In the genomic region with DNA sequence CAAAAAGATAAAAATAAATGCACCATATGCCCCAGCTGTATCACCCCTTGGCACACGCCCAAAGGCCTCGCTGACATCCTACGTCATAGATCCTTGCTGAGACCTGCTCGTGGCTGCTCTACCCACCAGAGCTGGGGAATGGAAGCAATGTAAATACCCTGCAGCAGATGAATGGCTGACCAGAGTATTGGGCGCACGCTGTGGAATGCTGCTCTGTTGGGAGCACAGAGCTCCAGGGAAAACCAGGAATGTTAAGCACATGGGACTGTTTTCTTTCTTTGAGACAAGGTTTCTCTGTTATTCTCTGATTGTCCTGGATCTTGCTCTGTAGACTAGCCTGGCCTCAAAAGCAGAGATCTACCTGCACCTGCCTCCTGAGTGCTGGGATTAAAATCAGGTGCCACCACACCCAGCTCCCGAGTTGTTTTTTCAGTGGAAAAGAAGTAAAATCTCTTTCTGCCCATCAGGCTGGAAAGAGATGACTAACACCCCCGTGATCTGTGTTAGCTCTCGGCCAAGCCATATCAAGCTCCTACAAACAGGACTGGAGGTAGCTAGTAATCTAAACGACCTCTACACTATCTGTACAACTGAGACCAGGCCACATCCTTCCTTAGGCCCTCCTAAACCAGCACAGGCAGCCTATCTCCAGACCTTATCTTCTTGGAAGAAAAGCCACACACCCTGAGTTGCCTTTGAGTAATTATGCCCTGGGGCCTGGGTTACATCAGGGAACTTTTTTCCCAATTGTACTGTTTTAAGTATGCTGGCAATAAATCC, we compare ENCODE assay signal across 8 mouse cellular contexts. TPM values are rescaled to one million over a fixed set of nuclear protein-coding genes. Genes with fewer than 3 reads are reported as not detected.
A peak's percentile ranks its signal among the peaks of the same experiment; 100 is the strongest.
DNase-seq lines count a peak whose midpoint lies in the region; ATAC-seq and TF ChIP-seq lines count a peak whose summit lies in the region.

No protein-coding gene starts in this region.

- peak overlapping the region; percentile 72 for H3K4me3 ChIP-seq in megakaryocyte, embryonic 14.5 days (replicated peaks)

- H3K4me1 ChIP-seq in megakaryocyte, embryonic 14.5 days, result peaks cover 75% of the 10 kb centered on the region

- no peaks in the 10 kb centered on the region for H3K27me3 ChIP-seq in megakaryocyte, embryonic 14.5 days (replicated peaks)

- ATAC-seq in hematopoietic stem cell, adult 5-6 weeks (replicated peaks in 1 of 2; ENCODE audit: insufficient read depth in 1 of 2, low FRiP score in 2 of 2, low TSS enrichment in 1 of 2, low read depth in 1 of 2, poor library complexity in 2 of 2, severe bottlenecking in 2 of 2), result peak; percentile 46 to 55; a peak in 2 of 4 replicates

- H3K36me3 ChIP-seq in megakaryocyte, embryonic 14.5 days (replicated peaks; ENCODE audit: low read length), result peaks cover 31% of the 10 kb centered on the region

- intact Hi-C loops in left cerebral cortex, postnatal 4 days (cut with DNase I), result no loop called here

- DNase-seq in adrenal gland, adult (ENCODE audit: inconsistent age in 2 of 2, low spot score in 1 of 2), result peak; percentile 48 to 69
- DNase-seq in adrenal gland, adult 8-10 months, result no peak
- DNase-seq in left cerebral cortex, postnatal 4 days, result peak; percentile 33
- no peak for DNase-seq in left cerebral cortex, adult 11 months (ENCODE audit: low spot score)
- peak; percentile 50 for DNase-seq in brain, embryonic 14.5 days (ENCODE audit: low read depth)
- no peak for DNase-seq in gastrocnemius, postnatal 4 days (ENCODE audit: low spot score in 2 of 2)

- no peak for TF ChIP-seq POLR2A in brain, embryonic 14.5 days (IDR thresholded peaks at IDR 0.05; ENCODE audit: borderline replicate concordance, extremely low read depth, insufficient read depth, insufficient read length, poor library complexity, severe bottlenecking)

- no peaks in the 10 kb centered on the region for H3K9me3 ChIP-seq in megakaryocyte, embryonic 14.5 days

- no peak for TF ChIP-seq CTCF in brain, embryonic 14.5 days (IDR thresholded peaks at IDR 0.05; ENCODE audit: borderline replicate concordance, extremely low read depth, insufficient read depth, insufficient read length)

RNA-seq across cellular contexts. Expression of a gene that starts 12.3 kb away (rescaled TPM):
- total RNA-seq in adrenal gland, adult 8-10 months (2022), result 100 to 1,000 TPM; 219 to 265 (median 258) TPM
- 100 to 1,000 TPM; 144 to 158 TPM for total RNA-seq in left cerebral cortex, postnatal 4 days (2021)
- polyA plus RNA-seq in brain, embryonic 14.5 days (2012; rRNA removed), result 256 and 330 TPM in 2 replicates
- total RNA-seq in hematopoietic stem cell, adult 5-6 weeks (2017), result 164 and 233 TPM in 2 replicates
- polyA plus RNA-seq in megakaryocyte, embryonic 14.5 days (2012; ENCODE audit: insufficient read depth, low replicate concordance), result 24.8 and 169 TPM in 2 replicates
- total RNA-seq in gastrocnemius, postnatal 4 days (2021), result 100 to 1,000 TPM; 175 to 200 TPM

RNA-seq across cellular contexts. Expression of a gene that starts 39.4 kb away (rescaled TPM):
- 10 to 100 TPM; 33.8 to 57.6 (median 46.8) TPM for total RNA-seq in adrenal gland, adult 8-10 months (2022)
- total RNA-seq in left cerebral cortex, postnatal 4 days (2021), result 10 to 100 TPM; 23.6 to 25.4 TPM
- polyA plus RNA-seq in brain, embryonic 14.5 days (2012; rRNA removed), result 23.6 and 25.1 TPM in 2 replicates
- total RNA-seq in hematopoietic stem cell, adult 5-6 weeks (2017), result 26.6 and 29.0 TPM in 2 replicates
- polyA plus RNA-seq in megakaryocyte, embryonic 14.5 days (2012; ENCODE audit: insufficient read depth, low replicate concordance), result 13.6 and 16.9 TPM in 2 replicates
- total RNA-seq in gastrocnemius, postnatal 4 days (2021), result 10 to 100 TPM; 29.6 to 34.7 TPM

RNA-seq across cellular contexts. Expression of a gene that starts 52.1 kb away (rescaled TPM):
- 10 to 100 TPM; 47.4 to 69.4 (median 54.9) TPM for total RNA-seq in adrenal gland, adult 8-10 months (2022)
- 10 to 100 TPM; 20.1 to 25.3 TPM for total RNA-seq in left cerebral cortex, postnatal 4 days (2021)
- 30.4 and 31.6 TPM in 2 replicates for polyA plus RNA-seq in brain, embryonic 14.5 days (2012; rRNA removed)
- total RNA-seq in hematopoietic stem cell, adult 5-6 weeks (2017), result 20.9 and 23.1 TPM in 2 replicates
- polyA plus RNA-seq in megakaryocyte, embryonic 14.5 days (2012; ENCODE audit: insufficient read depth, low replicate concordance), result 6.3 and 16.2 TPM in 2 replicates
- 10 to 100 TPM; 22.7 to 26.2 TPM for total RNA-seq in gastrocnemius, postnatal 4 days (2021)

RNA-seq across cellular contexts. Expression of a gene that starts 56.2 kb away (rescaled TPM):
- total RNA-seq in adrenal gland, adult 8-10 months (2022), result 10 to 100 TPM; 54.8 to 72.9 (median 63.4) TPM
- 10 to 100 TPM; 77.2 to 78.4 TPM for total RNA-seq in left cerebral cortex, postnatal 4 days (2021)
- 159 and 173 TPM in 2 replicates for polyA plus RNA-seq in brain, embryonic 14.5 days (2012; rRNA removed)
- 63.2 and 229 TPM in 2 replicates for total RNA-seq in hematopoietic stem cell, adult 5-6 weeks (2017)
- 231 and 749 TPM in 2 replicates for polyA plus RNA-seq in megakaryocyte, embryonic 14.5 days (2012; ENCODE audit: insufficient read depth, low replicate concordance)
- 10 to 100 TPM; 62.3 to 71.2 TPM for total RNA-seq in gastrocnemius, postnatal 4 days (2021)

Comparison
In these comparisons a context has a peak if more than half of its experiments do, and no peak if none do; other contexts are left out.
1. DNase-seq: peak in adrenal gland, adult (2 of 2), left cerebral cortex, postnatal 4 days (single experiment) and brain, embryonic 14.5 days (single experiment); none in adrenal gland, adult 8-10 months (single experiment), left cerebral cortex, adult 11 months (single experiment) and gastrocnemius, postnatal 4 days (0 of 2).